Mouse (Mus musculus): Measurements from ENCODE around the gene Cxcl17. TPM values are rescaled to one million over a fixed set of nuclear protein-coding genes. Genes with fewer than 3 reads are reported as not detected.

Cxcl17 gene
- polyA plus RNA-seq, 1 experiment from 2014 or later, result 1.0 TPM

DNA sequence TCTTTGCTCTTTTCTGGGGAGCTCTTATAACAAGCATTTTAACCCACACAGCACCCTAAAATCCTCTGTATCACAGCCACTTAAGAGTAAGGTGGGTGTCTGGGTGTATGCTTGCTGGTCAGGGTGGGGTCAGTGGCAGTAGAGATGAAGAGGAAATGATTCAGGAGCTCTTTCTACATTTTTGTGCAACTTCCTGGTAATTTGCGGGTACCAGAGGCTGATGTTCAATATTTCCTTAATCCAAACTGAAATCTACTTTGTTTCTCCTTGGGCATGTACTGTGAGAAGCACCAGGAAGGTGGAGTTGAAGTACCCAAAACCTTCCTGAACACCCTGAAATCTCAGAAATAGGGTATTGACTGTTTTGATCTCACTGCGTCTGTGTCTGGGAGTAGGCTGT, 24.0 kb upstream of the Cxcl17 start:
- no peak for ATAC-seq
- no peak overlapping the region for H3K9ac ChIP-seq (ENCODE audit: low read depth, low read length)
- H3K4me3 ChIP-seq (ENCODE audit: low read depth, low read length), result no peak overlapping the region
- 93% methylated on average over 2 of the region's 2 CpGs for WGBS
- H3K27ac ChIP-seq (ENCODE audit: low read length), result no peak overlapping the region
- H3K4me2 ChIP-seq (ENCODE audit: low read length), result no peak overlapping the region
- 0 out of 2 replicates have a peak, but pooled peaks cover 2% of the 10 kb centered on the region for H3K4me1 ChIP-seq (ENCODE audit: control insufficient read depth, insufficient read depth, low read length)
- H3K36me3 ChIP-seq (ENCODE audit: control insufficient read depth, insufficient read depth, low read length), result no peaks in the 10 kb centered on the region
- H3K27me3 ChIP-seq (ENCODE audit: control insufficient read depth, insufficient read depth, low read depth, low read length), result no peaks in the 10 kb centered on the region
- no peaks in the 10 kb centered on the region for H3K9me3 ChIP-seq (replicated peaks; ENCODE audit: control insufficient read depth, low read length, poor library complexity, severe bottlenecking)

DNA sequence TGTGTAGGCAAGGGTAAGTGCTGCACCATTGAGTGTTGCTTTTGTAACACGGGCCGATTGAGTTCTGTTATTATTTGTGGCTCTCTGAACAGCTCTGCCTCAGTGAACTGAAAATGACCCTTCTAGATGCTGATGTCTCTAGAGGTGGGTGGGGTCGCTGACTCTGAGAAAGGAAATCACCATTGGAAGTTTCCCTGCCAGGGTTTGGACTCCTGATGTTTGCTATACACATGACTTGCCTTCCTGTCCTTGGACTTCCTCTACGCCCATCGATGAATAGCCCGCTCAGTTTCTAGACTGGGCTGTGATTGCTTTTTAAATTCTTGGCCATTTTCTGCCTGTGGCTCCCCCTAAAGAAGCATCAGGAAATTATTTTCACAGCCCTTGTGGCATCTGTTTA, 23.5 kb upstream of the Cxcl17 start:
- ATAC-seq, result no peak
- Histone ChIP-seq H3K4me3 (ENCODE audit: low read depth, low read length) (no peak overlapping the region), H3K9me3 (replicated peaks; ENCODE audit: control insufficient read depth, low read length, poor library complexity, severe bottlenecking) (no peaks in the 10 kb centered on the region), H3K4me2 (ENCODE audit: low read length) (no peak overlapping the region), H3K4me1 (ENCODE audit: control insufficient read depth, insufficient read depth, low read length) (0 out of 2 replicates have a peak, but pooled peaks cover 2% of the 10 kb centered on the region), H3K27me3 (ENCODE audit: control insufficient read depth, insufficient read depth, low read depth, low read length) (no peaks in the 10 kb centered on the region), H3K9ac (ENCODE audit: low read depth, low read length) (no peak overlapping the region), H3K27ac (ENCODE audit: low read length) (no peak overlapping the region), H3K36me3 (ENCODE audit: control insufficient read depth, insufficient read depth, low read length) (no peaks in the 10 kb centered on the region)
- 85% methylated on average over 6 of the region's 6 CpGs for WGBS

DNA sequence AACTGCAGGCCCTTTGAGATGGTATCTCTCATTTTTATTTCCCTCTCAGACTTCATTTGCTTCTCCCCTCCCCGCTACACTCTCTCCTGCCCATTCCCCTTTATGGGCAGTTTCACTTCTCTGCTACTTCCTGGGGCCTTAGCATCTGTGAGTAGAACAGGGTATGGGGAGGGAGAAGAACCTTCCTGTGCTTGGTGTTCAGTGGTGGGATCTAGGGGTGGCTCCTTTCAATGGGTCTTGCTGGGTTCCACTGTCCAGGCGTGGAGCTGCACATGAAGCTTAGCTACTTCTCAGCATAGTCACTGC, 22.8 kb upstream of the Cxcl17 start:
- Histone ChIP-seq H3K27ac (ENCODE audit: low read length) (no peak overlapping the region), H3K4me1 (ENCODE audit: control insufficient read depth, insufficient read depth, low read length) (0 out of 2 replicates have a peak, but pooled peaks cover 2% of the 10 kb centered on the region), H3K9me3 (replicated peaks; ENCODE audit: control insufficient read depth, low read length, poor library complexity, severe bottlenecking) (no peaks in the 10 kb centered on the region), H3K4me3 (ENCODE audit: low read depth, low read length) (no peak overlapping the region), H3K27me3 (ENCODE audit: control insufficient read depth, insufficient read depth, low read depth, low read length) (no peaks in the 10 kb centered on the region), H3K4me2 (ENCODE audit: low read length) (no peak overlapping the region), H3K9ac (ENCODE audit: low read depth, low read length) (no peak overlapping the region), H3K36me3 (ENCODE audit: control insufficient read depth, insufficient read depth, low read length) (no peaks in the 10 kb centered on the region)
- 93% methylated on average over 2 of the region's 2 CpGs for WGBS
- ATAC-seq, result no peak

DNA sequence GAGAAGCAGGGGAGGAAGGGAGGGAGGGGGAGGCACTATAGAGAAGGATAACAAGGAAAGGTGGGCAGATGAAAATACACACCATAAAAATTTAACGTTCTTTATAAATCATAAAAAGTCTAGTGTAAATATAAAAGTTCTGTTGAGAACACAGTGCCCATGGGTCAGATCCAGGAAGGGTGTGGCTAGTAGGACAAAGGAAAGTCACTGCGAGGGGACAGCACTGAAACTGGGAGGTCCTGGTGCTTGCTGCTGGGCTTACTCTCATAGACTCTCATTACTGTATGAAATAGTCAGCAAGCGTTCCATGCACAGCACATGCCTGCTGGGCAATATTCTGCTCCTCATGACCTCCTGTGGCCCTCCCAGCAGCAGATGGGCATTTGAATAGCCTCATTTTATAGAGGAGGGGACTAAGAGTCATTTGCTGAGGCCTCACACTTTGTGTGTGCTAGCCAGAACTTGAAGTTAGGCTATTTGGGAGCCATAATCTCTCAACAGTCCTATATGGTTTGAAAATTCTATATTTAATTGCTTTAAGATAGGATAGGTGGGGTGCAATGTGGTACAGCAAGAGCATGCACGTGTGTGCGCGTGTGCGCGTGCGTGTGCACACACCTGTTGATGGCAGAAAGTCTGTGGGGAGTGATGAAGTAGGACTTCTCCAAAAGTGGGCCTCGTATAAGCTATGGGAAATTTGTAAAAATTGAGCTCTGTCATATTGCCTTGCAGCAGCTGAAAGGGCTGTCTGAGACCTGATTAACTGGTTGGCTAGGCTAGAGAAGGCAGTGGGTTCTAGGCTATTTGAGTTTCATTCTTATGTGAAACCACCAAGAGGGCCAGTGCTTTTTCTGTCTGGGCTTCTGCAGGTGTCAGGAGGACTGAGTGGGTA, 22.2 kb upstream of the Cxcl17 start:
- H3K27ac ChIP-seq (ENCODE audit: low read length), result no peak overlapping the region
- H3K9ac ChIP-seq (ENCODE audit: low read depth, low read length), result no peak overlapping the region
- 87% methylated on average over 10 of the region's 10 CpGs for WGBS
- H3K4me2 ChIP-seq (ENCODE audit: low read length), result no peak overlapping the region
- no peaks in the 10 kb centered on the region for H3K27me3 ChIP-seq (ENCODE audit: control insufficient read depth, insufficient read depth, low read depth, low read length)
- H3K36me3 ChIP-seq (ENCODE audit: control insufficient read depth, insufficient read depth, low read length), result no peaks in the 10 kb centered on the region
- H3K4me3 ChIP-seq (ENCODE audit: low read depth, low read length), result no peak overlapping the region
- ATAC-seq, result no peak
- 0 out of 2 replicates have a peak, but pooled peaks cover 2% of the 10 kb centered on the region for H3K4me1 ChIP-seq (ENCODE audit: control insufficient read depth, insufficient read depth, low read length)
- no peaks in the 10 kb centered on the region for H3K9me3 ChIP-seq (replicated peaks; ENCODE audit: control insufficient read depth, low read length, poor library complexity, severe bottlenecking)

DNA sequence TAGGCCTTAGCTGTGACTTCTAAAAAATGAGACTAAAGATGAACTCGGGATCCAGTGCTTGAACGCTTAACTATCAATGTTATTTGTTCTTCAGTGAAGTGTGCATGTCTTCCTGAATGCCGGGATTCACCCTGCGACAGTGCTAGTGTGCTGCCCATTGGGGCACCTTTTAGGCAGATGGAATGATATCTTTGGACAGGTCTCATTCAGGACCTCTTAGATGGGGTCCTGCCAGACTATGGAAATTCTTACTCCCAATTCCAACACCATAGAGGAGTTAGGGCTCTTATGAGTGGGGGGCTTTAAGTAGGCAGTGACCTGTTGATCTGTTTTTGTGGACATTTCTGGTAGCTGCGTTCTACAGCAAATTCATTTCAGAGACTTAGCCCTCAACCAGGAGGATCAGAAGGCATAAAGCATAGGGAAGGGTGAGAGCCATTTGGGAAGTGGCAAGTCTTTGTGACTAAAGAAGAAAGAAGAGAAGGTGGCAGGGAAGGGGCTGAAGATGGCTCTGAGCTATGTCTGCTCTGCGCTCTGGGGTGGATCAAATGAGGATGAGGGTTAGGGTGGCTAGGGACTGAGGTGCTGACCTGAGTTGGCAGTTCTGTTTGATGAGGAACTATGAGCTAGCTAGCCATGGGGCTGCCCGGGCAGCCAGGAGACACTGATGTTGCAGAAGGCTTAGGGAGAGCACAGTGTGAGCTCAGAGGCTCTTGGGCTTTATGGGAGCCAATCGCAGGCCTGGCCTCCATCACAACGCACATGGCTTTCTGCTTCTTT, 21.3 kb upstream of the Cxcl17 start:
- 0 out of 2 replicates have a peak, but pooled peaks cover 2% of the 10 kb centered on the region for H3K4me1 ChIP-seq (ENCODE audit: control insufficient read depth, insufficient read depth, low read length)
- no peak overlapping the region for H3K27ac ChIP-seq (ENCODE audit: low read length)
- H3K9me3 ChIP-seq (replicated peaks; ENCODE audit: control insufficient read depth, low read length, poor library complexity, severe bottlenecking), result no peaks in the 10 kb centered on the region
- H3K27me3 ChIP-seq (ENCODE audit: control insufficient read depth, insufficient read depth, low read depth, low read length), result no peaks in the 10 kb centered on the region
- ATAC-seq, result no peak
- H3K36me3 ChIP-seq (ENCODE audit: control insufficient read depth, insufficient read depth, low read length), result no peaks in the 10 kb centered on the region
- H3K4me2 ChIP-seq (ENCODE audit: low read length), result no peak overlapping the region
- no peak overlapping the region for H3K4me3 ChIP-seq (ENCODE audit: low read depth, low read length)
- H3K9ac ChIP-seq (ENCODE audit: low read depth, low read length), result no peak overlapping the region
- whole genome bisulfite sequencing, result 92% methylated on average over 9 of the region's 9 CpGs

DNA sequence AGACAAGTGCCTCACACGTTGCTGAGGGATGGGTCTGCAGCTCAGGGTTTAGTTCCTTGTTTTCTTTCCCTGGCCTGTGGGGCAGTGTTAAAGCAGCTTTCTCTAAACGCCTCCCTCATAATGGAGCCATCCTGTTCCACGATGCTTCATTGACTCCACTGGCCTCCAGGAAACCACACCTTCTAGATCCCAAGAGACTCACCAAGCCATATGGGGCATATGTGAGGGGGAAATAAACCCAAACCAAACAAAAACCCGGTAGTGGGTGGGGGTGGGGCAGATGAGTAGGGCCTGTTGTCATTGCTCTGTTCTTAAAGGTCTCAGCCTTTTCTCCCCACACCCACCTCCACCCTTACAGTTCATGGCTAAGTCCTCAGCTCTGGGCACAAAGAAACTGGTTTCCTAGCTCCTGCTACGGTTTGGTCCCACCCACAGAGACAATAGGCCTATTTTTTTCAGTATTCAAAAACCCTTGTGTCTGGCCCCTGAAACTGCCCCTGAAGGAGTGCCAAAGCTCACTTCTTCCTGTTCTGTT, 20.4 kb upstream of the Cxcl17 start:
- no peak overlapping the region for H3K4me3 ChIP-seq (ENCODE audit: low read depth, low read length)
- H3K4me1 ChIP-seq (ENCODE audit: control insufficient read depth, insufficient read depth, low read length), result 0 out of 2 replicates have a peak, but pooled peaks cover 2% of the 10 kb centered on the region
- no peak overlapping the region for H3K9ac ChIP-seq (ENCODE audit: low read depth, low read length)
- 15% methylated on average over 5 of the region's 5 CpGs for WGBS
- no peak overlapping the region for H3K27ac ChIP-seq (ENCODE audit: low read length)
- H3K36me3 ChIP-seq (ENCODE audit: control insufficient read depth, insufficient read depth, low read length), result no peaks in the 10 kb centered on the region
- ATAC-seq, result no peak
- H3K9me3 ChIP-seq (replicated peaks; ENCODE audit: control insufficient read depth, low read length, poor library complexity, severe bottlenecking), result no peaks in the 10 kb centered on the region
- H3K27me3 ChIP-seq (ENCODE audit: control insufficient read depth, insufficient read depth, low read depth, low read length), result no peaks in the 10 kb centered on the region
- H3K4me2 ChIP-seq (ENCODE audit: low read length), result no peak overlapping the region

DNA sequence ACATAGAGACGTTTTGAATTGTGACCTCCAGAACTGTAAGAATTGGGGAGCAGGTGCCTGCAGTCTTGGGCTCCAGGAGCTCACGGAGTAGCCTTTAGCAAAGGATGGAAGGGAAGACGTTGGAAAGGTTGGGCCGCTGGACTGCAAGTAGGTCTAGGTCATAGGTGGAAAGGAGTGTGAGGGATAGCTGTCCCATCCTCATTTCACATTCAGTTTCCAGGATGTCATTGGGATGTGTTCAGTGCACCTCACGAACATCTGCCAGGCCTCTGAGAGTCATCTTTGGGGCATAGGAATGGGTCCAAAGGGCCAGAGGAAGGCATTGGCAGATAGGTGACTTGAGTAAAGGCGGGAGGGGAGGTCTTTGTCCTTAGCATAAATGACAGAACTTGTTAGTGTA, 19.7 kb upstream of the Cxcl17 start:
- no peaks in the 10 kb centered on the region for H3K36me3 ChIP-seq (ENCODE audit: control insufficient read depth, insufficient read depth, low read length)
- no peak for ATAC-seq
- no peaks in the 10 kb centered on the region for H3K9me3 ChIP-seq (replicated peaks; ENCODE audit: control insufficient read depth, low read length, poor library complexity, severe bottlenecking)
- H3K27ac ChIP-seq (ENCODE audit: low read length), result no peak overlapping the region
- H3K4me1 ChIP-seq (ENCODE audit: control insufficient read depth, insufficient read depth, low read length), result 0 out of 2 replicates have a peak, but pooled peaks cover 2% of the 10 kb centered on the region
- no peaks in the 10 kb centered on the region for H3K27me3 ChIP-seq (ENCODE audit: control insufficient read depth, insufficient read depth, low read depth, low read length)
- H3K4me3 ChIP-seq (ENCODE audit: low read depth, low read length), result no peak overlapping the region
- 91% methylated on average over 6 of the region's 6 CpGs for WGBS
- no peak overlapping the region for H3K9ac ChIP-seq (ENCODE audit: low read depth, low read length)
- H3K4me2 ChIP-seq (ENCODE audit: low read length), result no peak overlapping the region

DNA sequence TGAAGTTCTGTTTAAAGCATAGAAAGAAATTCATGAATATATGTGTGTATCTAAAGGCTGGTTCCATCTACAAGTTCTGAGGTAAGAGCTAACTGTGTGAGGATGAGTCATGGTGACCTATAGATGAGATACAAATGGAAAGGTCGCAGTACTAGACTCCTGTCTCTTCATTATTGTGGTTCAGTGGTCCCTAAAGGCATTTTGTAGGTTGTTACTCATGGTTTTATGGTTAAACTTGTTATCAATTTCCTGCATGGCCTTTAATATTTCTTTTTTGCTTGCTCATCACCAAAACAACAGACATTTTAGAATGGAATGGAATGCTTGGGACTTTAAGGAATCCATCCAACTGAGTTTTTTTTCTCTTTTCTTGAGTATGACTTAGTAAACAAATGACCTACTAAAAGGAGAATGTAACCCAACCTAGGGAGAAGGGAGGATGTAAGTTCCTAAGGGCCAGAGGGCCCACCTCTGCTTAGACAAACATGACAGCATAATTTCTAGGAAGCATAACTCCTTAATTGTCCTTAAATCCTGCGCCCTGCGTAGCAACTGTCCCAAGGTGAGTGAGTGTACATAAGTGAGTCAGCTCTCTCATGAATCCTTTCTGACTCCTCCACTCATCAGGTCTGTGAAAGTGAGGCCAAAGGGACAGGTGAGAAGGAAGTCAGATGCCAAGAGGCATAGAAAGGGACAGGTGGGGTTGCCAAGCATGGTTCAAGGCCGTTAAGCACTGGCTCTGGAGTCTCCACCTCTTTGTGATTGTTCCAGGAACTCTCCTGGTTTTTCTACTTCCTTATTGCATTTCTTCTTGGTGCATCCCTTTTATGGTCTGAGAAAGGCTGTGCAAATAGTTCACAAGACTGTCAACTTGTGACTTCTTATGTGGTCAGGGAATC, 17.4 kb upstream of the Cxcl17 start:
- H3K9me3 ChIP-seq (replicated peaks; ENCODE audit: control insufficient read depth, low read length, poor library complexity, severe bottlenecking), result no peaks in the 10 kb centered on the region
- no peaks in the 10 kb centered on the region for H3K27me3 ChIP-seq (ENCODE audit: control insufficient read depth, insufficient read depth, low read depth, low read length)
- no peaks in the 10 kb centered on the region for H3K36me3 ChIP-seq (ENCODE audit: control insufficient read depth, insufficient read depth, low read length)
- H3K4me1 ChIP-seq (ENCODE audit: control insufficient read depth, insufficient read depth, low read length), result 0 out of 2 replicates have a peak, but pooled peaks cover 2% of the 10 kb centered on the region
- H3K27ac ChIP-seq (ENCODE audit: low read length), result no peak overlapping the region
- H3K4me3 ChIP-seq (ENCODE audit: low read depth, low read length), result no peak overlapping the region
- 92% methylated on average over 4 of the region's 4 CpGs for WGBS
- H3K4me2 ChIP-seq (ENCODE audit: low read length), result no peak overlapping the region
- no peak overlapping the region for H3K9ac ChIP-seq (ENCODE audit: low read depth, low read length)
- ATAC-seq, result no peak

Measured in midbrain, embryonic 16.5 days (tissue).